Mouse (Mus musculus) 3T3-L1 (cell line): Measurements from ENCODE around the gene Dusp7.
A peak's percentile ranks its signal among the peaks of the same experiment; 100 is the strongest.

Experiments used
- DNase-seq: peaks from one replicate; pipeline ENCODE4 v3.0.0-alpha.2; 2015; ENCODE audit warnings: low read depth, low spot score

The Dusp7 gene

GRCm38 (mm10) chr9:106420608-106421007 is 52.2 kb downstream of the Dusp7 start:
- no peak for DNase-seq

GRCm38 (mm10) chr9:106421033-106421864 is 52.8 kb downstream of the Dusp7 start:
- no peak for DNase-seq

GRCm38 (mm10) chr9:106421865-106422160 is 53.4 kb downstream of the Dusp7 start:
- peak; percentile 90 for DNase-seq
